Mouse (Mus musculus) hindbrain, embryonic 10.5 days (tissue): ENCODE measurements at regions not wholly inside any gene's neighbourhood (a gene's known extent, or its start where the extent isn't known, plus 50 kb on each side); places are given as distances from the start of the nearest gene placed in this dataset.

Experiments used
- DNase-seq: peaks from one replicate; pipeline ENCODE4 v3.0.0-alpha.2; 2017; ENCODE audit warnings: low spot score
- H3K27ac ChIP-seq: fragments of 300-500 bp; sonication (generic); 2 replicates; pipeline ENCODE4 v1.5.1; 2016; ENCODE audit warnings: mild to moderate bottlenecking, moderate library complexity
- H3K27me3 ChIP-seq: fragments of 300-500 bp; sonication (generic); 2 replicates; pipeline ENCODE4 v1.6.1; 2016; ENCODE audit warnings: mild to moderate bottlenecking; ENCODE audit not compliant: poor library complexity, insufficient read depth, severe bottlenecking
- H3K36me3 ChIP-seq: fragments of 300-500 bp; sonication (generic); 2 replicates; pipeline ENCODE4 v1.6.1; 2016; ENCODE audit warnings: mild to moderate bottlenecking, moderate library complexity
- H3K4me1 ChIP-seq: fragments of 300-500 bp; sonication (generic); replicated peaks from 2 replicates; pipeline ENCODE4 v1.6.1; 2016; ENCODE audit warnings: mild to moderate bottlenecking
- H3K4me3 ChIP-seq: fragments of 300-500 bp; sonication (generic); 2 replicates; pipeline ENCODE4 v1.5.1; 2016; ENCODE audit warnings: mild to moderate bottlenecking, moderate library complexity
- H3K9me3 ChIP-seq: fragments of 300-500 bp; sonication (generic); 2 replicates; pipeline ENCODE4 v1.6.1; 2016; ENCODE audit warnings: mild to moderate bottlenecking, moderate library complexity
- WGBS: fragments of 180-500 bp; shearing (Covaris S2); methylation state at CpG from one replicate; pipeline ENCODE4 v1.1.7; 2016; 5-methylcytosine and 5-hydroxymethylcytosine counted together

GRCm38 (mm10) chr16:49965528-49966250 lies 165.4 kb downstream of the Cd47 start:
- no peak overlapping the region for H3K27ac ChIP-seq
- no peak for DNase-seq
- H3K4me1 ChIP-seq = peaks cover 17% of the 10 kb centered on the region
- no peaks in the 10 kb centered on the region for H3K27me3 ChIP-seq
- WGBS = 57% methylated on average over 7 of the region's 7 CpGs
- no peak overlapping the region for H3K4me3 ChIP-seq
- H3K36me3 ChIP-seq = no peaks in the 10 kb centered on the region
- no peaks in the 10 kb centered on the region for H3K9me3 ChIP-seq

GRCm38 (mm10) chr16:49966251-49966588 lies 165.9 kb downstream of the Cd47 start:
- Histone ChIP-seq H3K4me3 (no peak overlapping the region), H3K27me3 (no peaks in the 10 kb centered on the region), H3K4me1 (peaks cover 17% of the 10 kb centered on the region), H3K9me3 (no peaks in the 10 kb centered on the region), H3K36me3 (no peaks in the 10 kb centered on the region), H3K27ac (no peak overlapping the region)
- no peak for DNase-seq
- 62% methylated on average over 2 of the region's 2 CpGs for WGBS

GRCm38 (mm10) chr16:49967110-49967509 lies 166.8 kb downstream of the Cd47 start:
- DNase-seq = no peak
- no peak overlapping the region for H3K27ac ChIP-seq
- H3K4me1 ChIP-seq = peaks cover 17% of the 10 kb centered on the region
- no peaks in the 10 kb centered on the region for H3K9me3 ChIP-seq
- H3K36me3 ChIP-seq = no peaks in the 10 kb centered on the region
- no peaks in the 10 kb centered on the region for H3K27me3 ChIP-seq
- WGBS = 87% methylated on average over 7 of the region's 7 CpGs
- H3K4me3 ChIP-seq = no peak overlapping the region

- WGBS = 87% methylated on average over 4 of the region's 4 CpGs
- Histone ChIP-seq H3K4me1 (peaks cover 17% of the 10 kb centered on the region), H3K36me3 (no peaks in the 10 kb centered on the region), H3K27ac (no peak overlapping the region), H3K9me3 (no peaks in the 10 kb centered on the region), H3K4me3 (no peak overlapping the region), H3K27me3 (no peaks in the 10 kb centered on the region)
- DNase-seq = no peak
These were observed 168.0 kb downstream of the Cd47 start for GRCm38 (mm10) chr16:49968291-49968870.

- no peaks in the 10 kb centered on the region for H3K36me3 ChIP-seq
- no peaks in the 10 kb centered on the region for H3K27me3 ChIP-seq
- H3K4me1 ChIP-seq = peaks cover 17% of the 10 kb centered on the region
- no peak overlapping the region for H3K4me3 ChIP-seq
- 89% methylated on average over 4 of the region's 4 CpGs for WGBS
- no peak for DNase-seq
- H3K9me3 ChIP-seq = no peaks in the 10 kb centered on the region
- H3K27ac ChIP-seq = no peak overlapping the region
These were observed 168.7 kb downstream of the Cd47 start for GRCm38 (mm10) chr16:49969035-49969434.

- Histone ChIP-seq H3K9me3 (no peaks in the 10 kb centered on the region), H3K4me1 (peaks cover 10% of the 10 kb centered on the region), H3K27me3 (no peaks in the 10 kb centered on the region), H3K36me3 (no peaks in the 10 kb centered on the region), H3K27ac (no peak overlapping the region), H3K4me3 (no peak overlapping the region)
- no peak for DNase-seq
- WGBS = 91% methylated on average over 2 of the region's 2 CpGs
These were observed 169.5 kb downstream of the Cd47 start for GRCm38 (mm10) chr16:49969693-49970296.

- 84% methylated on average over 2 of the region's 2 CpGs for WGBS
- Histone ChIP-seq H3K4me3 (no peak overlapping the region), H3K27me3 (no peaks in the 10 kb centered on the region), H3K9me3 (no peaks in the 10 kb centered on the region), H3K4me1 (peaks cover 9% of the 10 kb centered on the region), H3K36me3 (no peaks in the 10 kb centered on the region), H3K27ac (no peak overlapping the region)
- no peak for DNase-seq
These were observed 170.0 kb downstream of the Cd47 start for GRCm38 (mm10) chr16:49970297-49970804.

GRCm38 (mm10) chr16:49971141-49971555 lies 170.8 kb downstream of the Cd47 start:
- H3K27me3 ChIP-seq = no peaks in the 10 kb centered on the region
- no peak for DNase-seq
- H3K27ac ChIP-seq = no peak overlapping the region
- H3K4me3 ChIP-seq = no peak overlapping the region
- no peaks in the 10 kb centered on the region for H3K9me3 ChIP-seq
- no peaks in the 10 kb centered on the region for H3K36me3 ChIP-seq
- 88% methylated on average over 3 of the region's 3 CpGs for WGBS
- H3K4me1 ChIP-seq = peaks cover under 1% of the 10 kb centered on the region

- WGBS = 91% methylated on average over 2 of the region's 2 CpGs
- Histone ChIP-seq H3K4me1 (peaks cover 5% of the 10 kb centered on the region; the same call in 1 of the 2 replicates), H3K27ac (no peak overlapping the region), H3K36me3 (no peaks in the 10 kb centered on the region), H3K4me3 (no peak overlapping the region), H3K27me3 (no peaks in the 10 kb centered on the region), H3K9me3 (no peaks in the 10 kb centered on the region)
- no peak for DNase-seq
These were observed 176.9 kb downstream of the Cd47 start for GRCm38 (mm10) chr16:49977276-49977675.

- Histone ChIP-seq H3K36me3 (no peaks in the 10 kb centered on the region), H3K4me3 (no peak overlapping the region), H3K27ac (no peak overlapping the region), H3K27me3 (no peaks in the 10 kb centered on the region), H3K4me1 (peaks cover 5% of the 10 kb centered on the region; the same call in 1 of the 2 replicates), H3K9me3 (no peaks in the 10 kb centered on the region)
- DNase-seq = no peak
- 94% methylated on average over 4 of the region's 4 CpGs for whole genome bisulfite sequencing
These were observed 179.2 kb downstream of the Cd47 start for GRCm38 (mm10) chr16:49979426-49979940.

GRCm38 (mm10) chr16:49980178-49980646 lies 179.9 kb downstream of the Cd47 start:
- Histone ChIP-seq H3K27ac (peak overlapping the region; percentile 18; the same call in 1 of the 2 replicates), H3K27me3 (no peaks in the 10 kb centered on the region), H3K4me3 (no peak overlapping the region), H3K36me3 (no peaks in the 10 kb centered on the region), H3K4me1 (peaks cover 5% of the 10 kb centered on the region; the same call in 1 of the 2 replicates), H3K9me3 (no peaks in the 10 kb centered on the region)
- DNase-seq = no peak
- 41% methylated on average over 10 of the region's 10 CpGs for WGBS

GRCm38 (mm10) chr16:49982180-49982579 lies 181.8 kb downstream of the Cd47 start:
- no peak for DNase-seq
- 88% methylated on average over 4 of the region's 4 CpGs for WGBS
- Histone ChIP-seq H3K4me1 (peaks cover 5% of the 10 kb centered on the region; the same call in 1 of the 2 replicates), H3K27ac (no peak overlapping the region), H3K36me3 (no peaks in the 10 kb centered on the region), H3K9me3 (no peaks in the 10 kb centered on the region), H3K4me3 (no peak overlapping the region), H3K27me3 (no peaks in the 10 kb centered on the region)
